Mouse (Mus musculus): ENCODE data around the gene Bace1. TPM values are rescaled to one million over a fixed set of nuclear protein-coding genes. Genes with fewer than 3 reads are reported as not detected.
A peak's percentile ranks its signal among the peaks of the same experiment; 100 is the strongest.

The Bace1 gene
- polyA plus RNA-seq, 1 experiment from 2014 or later, result 41.5 TPM

- Histone ChIP-seq H3K27ac (peak overlapping the region; percentile 97), H3K4me1 (peaks cover 21% of the 10 kb centered on the region), H3K4me3 (peak overlapping the region; percentile 98), H3K27me3 (no peaks in the 10 kb centered on the region), H3K36me3 (peaks cover 50% of the 10 kb centered on the region), H3K4me2 (replicated peaks) (peak overlapping the region; percentile 82), H3K9me3 (replicated peaks) (no peaks in the 10 kb centered on the region), H3K9ac (peak overlapping the region; percentile 98)
- ATAC-seq (ENCODE audit: low FRiP score), result no peak; the same call in 1 of the 2 replicates
- WGBS, result under 1% methylated on average over 19 of the region's 19 CpGs
Observed at GRCm38 (mm10) chr9:45907078-45907428, 68.7 kb downstream of the Bace1 start.

DNA sequence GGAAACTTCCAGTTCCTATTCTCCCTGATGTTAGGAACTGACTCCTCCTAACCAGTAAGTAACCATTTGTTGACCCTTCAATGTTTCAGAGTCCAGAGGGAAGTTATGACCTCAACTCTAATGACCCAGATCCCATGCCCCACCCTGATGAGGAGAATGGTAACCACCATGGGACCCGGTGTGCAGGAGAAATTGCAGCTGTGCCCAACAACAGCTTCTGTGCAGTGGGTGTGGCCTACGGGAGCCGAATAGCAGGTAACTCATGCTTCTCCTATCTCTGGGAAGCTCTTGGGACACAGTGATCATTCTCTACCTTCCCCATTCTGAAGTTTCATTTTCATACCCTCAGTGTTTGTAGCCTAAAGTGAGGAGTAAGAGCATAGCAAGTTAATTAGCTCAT, 72.6 kb downstream of the Bace1 start:
- H3K36me3 ChIP-seq, result peaks cover 69% of the 10 kb centered on the region
- no peak for ATAC-seq (ENCODE audit: low FRiP score)
- no peak overlapping the region for H3K4me2 ChIP-seq (replicated peaks)
- H3K27ac ChIP-seq, result no peak overlapping the region
- H3K4me3 ChIP-seq, result no peak overlapping the region
- peaks cover 9% of the 10 kb centered on the region for H3K4me1 ChIP-seq
- no peaks in the 10 kb centered on the region for H3K9me3 ChIP-seq (replicated peaks)
- WGBS, result 87% methylated on average over 3 of the region's 3 CpGs
- H3K9ac ChIP-seq, result no peak overlapping the region
- no peaks in the 10 kb centered on the region for H3K27me3 ChIP-seq

- peaks cover 76% of the 10 kb centered on the region for H3K36me3 ChIP-seq
- ATAC-seq (ENCODE audit: low FRiP score), result no peak
- 59% methylated on average over 1 of the region's 1 CpGs for WGBS
Observed at GRCm38 (mm10) chr9:45911673-45912072, 73.3 kb downstream of the Bace1 start.

More at GRCm38 (mm10) chr9:45911673-45912072, 73.3 kb downstream of the Bace1 start:
- Histone ChIP-seq H3K27me3 (no peaks in the 10 kb centered on the region), H3K9ac (no peak overlapping the region), H3K27ac (no peak overlapping the region), H3K4me1 (peaks cover 9% of the 10 kb centered on the region), H3K4me2 (replicated peaks) (no peak overlapping the region), H3K9me3 (replicated peaks) (no peaks in the 10 kb centered on the region), H3K4me3 (no peak overlapping the region)

Other genes with a start within 250 kb of the Bace1 start
- 17.7 and 18.8 TPM in 2 replicates for gene Cep164, start 9.9 kb upstream of the Bace1 start, polyA plus RNA-seq (2016; fragmentation: Nextera tagmentation; extraction: Ambion mirVana)
- gene Pcsk7, start 67.9 kb downstream of the Bace1 start, polyA plus RNA-seq (2016; fragmentation: Nextera tagmentation; extraction: Ambion mirVana), result 27.1 and 30.6 TPM in 2 replicates
- 93.2 and 95.3 TPM in 2 replicates for gene Rnf214, start 68.3 kb downstream of the Bace1 start, polyA plus RNA-seq (2016; fragmentation: Nextera tagmentation; extraction: Ambion mirVana)
- gene Tagln, start 97.5 kb downstream of the Bace1 start, polyA plus RNA-seq (2016; fragmentation: Nextera tagmentation; extraction: Ambion mirVana), result 19.2 and 23.0 TPM in 2 replicates
- 43.2 and 46.4 TPM in 2 replicates for gene Sidt2, start 116.7 kb downstream of the Bace1 start, polyA plus RNA-seq (2016; fragmentation: Nextera tagmentation; extraction: Ambion mirVana)
- 290 and 303 TPM in 2 replicates for gene Pafah1b2, start 174.1 kb downstream of the Bace1 start, polyA plus RNA-seq (2016; fragmentation: Nextera tagmentation; extraction: Ambion mirVana)
- gene Sik3, start 174.2 kb downstream of the Bace1 start, polyA plus RNA-seq (2016; fragmentation: Nextera tagmentation; extraction: Ambion mirVana), result 13.9 and 14.7 TPM in 2 replicates

All from hindbrain, embryonic 12.5 days (tissue).